Mouse (Mus musculus): ENCODE results near the gene Pts. TPM values are rescaled to one million over a fixed set of nuclear protein-coding genes. Genes with fewer than 3 reads are reported as not detected.

Pts gene
- total and polyA plus RNA-seq, 3 experiments, result 35.4 to 89.4 (median 37.9) TPM

DNA sequence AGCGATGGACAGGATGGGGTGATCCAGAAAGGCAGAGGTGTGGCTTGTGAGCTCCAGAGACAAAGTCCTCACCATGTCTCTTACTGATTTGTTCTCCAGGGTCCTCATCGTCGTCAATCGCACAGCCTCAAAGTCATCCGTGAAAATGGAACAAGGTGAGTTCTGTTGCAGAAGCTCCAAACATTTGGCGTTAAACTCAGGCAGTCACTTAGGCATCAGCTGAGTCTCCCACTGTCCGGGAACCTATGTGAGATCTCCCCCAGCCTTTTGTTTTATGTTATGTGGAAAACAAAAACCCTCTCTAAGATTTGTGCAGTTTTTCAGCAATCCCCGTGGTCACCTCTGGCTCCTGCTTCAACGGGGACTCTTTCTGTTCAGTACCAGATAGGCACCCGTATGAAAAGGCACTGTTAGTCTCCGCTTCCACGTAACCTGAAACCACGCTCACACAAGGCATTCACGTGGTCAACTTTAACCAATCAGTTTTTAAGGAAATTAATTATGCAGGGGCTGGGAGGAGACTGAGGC lies 27.5 kb downstream of the Pts start:
- peak; percentile 55 for DNase-seq (ENCODE audit: extremely low read depth)
- Histone ChIP-seq H3K9ac (ENCODE audit: insufficient read depth, low read depth) (peak overlapping the region; percentile 17; the same call in 1 of the 2 replicates), H3K79me2 (replicated peaks; ENCODE audit: control insufficient read depth, extremely low read depth, insufficient read depth, poor library complexity, severe bottlenecking) (no peaks in the 10 kb centered on the region), H3K27ac (ENCODE audit: insufficient read depth, low read depth) (no peak overlapping the region), H3K36me3 (replicated peaks in 1 of 2; ENCODE audit: control insufficient read depth in 1 of 2, insufficient read depth in 1 of 2, low read length in 1 of 2) (no peaks in the 10 kb centered on the region), H3K9me3 (replicated peaks; ENCODE audit: low read length) (no peaks in the 10 kb centered on the region), H3K4me3 (replicated peaks in 1 of 3; ENCODE audit: low read depth in 2 of 3, low read length in 2 of 3, poor library complexity in 1 of 3) (peak overlapping the region in 2 of 3 experiments; percentile 17 to 54), H3K4me1 (ENCODE audit: control insufficient read depth in 1 of 2, insufficient read depth in 2 of 2) (peaks cover 0 to 15% of the 10 kb centered on the region in 2 experiments; a peak in 2 of 4 replicates), H3K27me3 (replicated peaks) (no peaks in the 10 kb centered on the region), H3K4me2 (ENCODE audit: insufficient read depth, low read depth, poor library complexity, severe bottlenecking) (peak overlapping the region; percentile 76)
- dilution Hi-C loops (cut with MboI; ENCODE audit: extremely low pct_ligation_motif_present, extremely low pct_unique_long_range_greater_than_20kb, low sequenced_read_pairs) (no loop called here), in situ Hi-C loops (cut with MboI; ENCODE audit: low pct_ligation_motif_present, low pct_unique_long_range_greater_than_20kb, low sequenced_read_pairs) (no loop called here)
- TF ChIP-seq MEF2A (IDR thresholded peaks at IDR 0.05; ENCODE audit: borderline replicate concordance, low read depth, low read length), result no peak
- TF ChIP-seq ZMIZ1 (IDR thresholded peaks at IDR 0.05; ENCODE audit: low read depth, low read length), result peak; percentile 44; the same call in 1 of the 2 replicates
- TF ChIP-seq USF1 (IDR thresholded peaks at IDR 0.05; ENCODE audit: low read depth, low read length), result peak; percentile 90
- TF ChIP-seq CHD1 (IDR thresholded peaks at IDR 0.05; ENCODE audit: low read depth, low read length), result no peak
- TF ChIP-seq POLR2AphosphoS2 (IDR thresholded peaks at IDR 0.05; ENCODE audit: low read depth, low read length), result no peak
- peak; percentile 55; the same call in 1 of the 2 replicates for TF ChIP-seq SIN3A (IDR thresholded peaks at IDR 0.05; ENCODE audit: low read length)
- TF ChIP-seq POLR2A (IDR thresholded peaks at IDR 0.05; ENCODE audit: low read depth, low read length), result peak; percentile 68
- TF ChIP-seq USF2 (conservative IDR thresholded peaks at IDR 0.05; ENCODE audit: low read depth, low read length), result peak; percentile 87
- peak; percentile 72; the same call in 1 of the 2 replicates for TF ChIP-seq MAX (IDR thresholded peaks at IDR 0.05; ENCODE audit: low read length)

DNA sequence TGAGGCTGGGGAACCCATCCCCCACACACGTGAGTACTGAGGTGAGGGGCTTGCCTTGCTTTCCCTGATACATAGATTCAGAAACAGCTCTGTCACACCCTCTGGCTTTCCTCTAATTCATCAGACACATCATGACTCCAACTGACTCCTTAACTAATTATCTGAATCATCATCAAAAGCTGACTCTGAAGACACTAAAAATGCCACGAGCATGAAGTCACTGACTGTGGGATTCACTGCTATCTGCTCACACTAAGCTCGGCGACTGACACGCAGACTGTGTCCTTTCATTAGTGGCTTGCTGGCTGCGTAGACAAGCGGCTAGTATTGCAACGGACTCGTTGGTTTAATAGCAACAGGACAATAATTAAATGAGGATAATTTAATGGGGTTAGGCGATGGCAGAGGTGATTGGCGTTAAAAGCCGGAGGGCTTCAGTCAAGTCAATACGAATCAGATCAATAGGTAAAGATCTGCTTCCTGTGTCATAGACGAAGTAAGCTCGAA lies 28.0 kb downstream of the Pts start:
- H3K27me3 ChIP-seq (replicated peaks), result no peaks in the 10 kb centered on the region
- no peaks in the 10 kb centered on the region for H3K79me2 ChIP-seq (replicated peaks; ENCODE audit: control insufficient read depth, extremely low read depth, insufficient read depth, poor library complexity, severe bottlenecking)
- peak overlapping the region; percentile 76 for H3K4me2 ChIP-seq (ENCODE audit: insufficient read depth, low read depth, poor library complexity, severe bottlenecking)
- H3K4me3 ChIP-seq (replicated peaks in 1 of 3; ENCODE audit: low read depth in 2 of 3, low read length in 2 of 3, poor library complexity in 1 of 3), result peak overlapping the region in 2 of 3 experiments; percentile 17 to 54
- H3K9ac ChIP-seq (ENCODE audit: insufficient read depth, low read depth), result peak overlapping the region; percentile 17; the same call in 1 of the 2 replicates
- no peak for DNase-seq (ENCODE audit: extremely low read depth)
- H3K27ac ChIP-seq (ENCODE audit: insufficient read depth, low read depth), result no peak overlapping the region
- dilution Hi-C loops (cut with MboI; ENCODE audit: extremely low pct_ligation_motif_present, extremely low pct_unique_long_range_greater_than_20kb, low sequenced_read_pairs) (no loop called here), in situ Hi-C loops (cut with MboI; ENCODE audit: low pct_ligation_motif_present, low pct_unique_long_range_greater_than_20kb, low sequenced_read_pairs) (no loop called here)
- peak; percentile 79 for TF ChIP-seq BHLHE40 (IDR thresholded peaks at IDR 0.05; ENCODE audit: low read depth, low read length)
- no peak for TF ChIP-seq PAX5 (IDR thresholded peaks at IDR 0.05; ENCODE audit: low read length)
- H3K9me3 ChIP-seq (replicated peaks; ENCODE audit: low read length), result no peaks in the 10 kb centered on the region
- no peaks in the 10 kb centered on the region for H3K36me3 ChIP-seq (replicated peaks in 1 of 2; ENCODE audit: control insufficient read depth in 1 of 2, insufficient read depth in 1 of 2, low read length in 1 of 2)
- peaks cover 0 to 15% of the 10 kb centered on the region in 2 experiments; a peak in 2 of 4 replicates for H3K4me1 ChIP-seq (ENCODE audit: control insufficient read depth in 1 of 2, insufficient read depth in 2 of 2)

DNA sequence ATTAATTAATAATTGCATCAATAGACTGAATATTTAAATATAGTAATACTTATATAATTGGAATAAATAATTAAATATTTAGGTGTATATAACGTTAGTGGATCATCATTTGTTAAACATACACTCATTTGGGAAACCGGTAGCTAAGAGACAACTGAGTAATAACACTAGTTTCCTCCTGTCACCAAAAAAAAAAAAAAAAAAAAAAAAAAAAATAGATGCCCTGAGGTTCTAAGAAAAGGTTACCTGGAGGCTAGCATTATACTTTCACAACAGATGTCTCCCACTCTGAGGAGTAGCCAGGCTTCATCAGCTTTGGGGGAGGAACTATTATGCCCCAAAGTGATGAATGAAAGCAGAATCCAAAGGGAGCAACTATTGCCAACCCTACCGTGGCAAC lies 28.7 kb downstream of the Pts start:
- dilution Hi-C loops (cut with MboI; ENCODE audit: extremely low pct_ligation_motif_present, extremely low pct_unique_long_range_greater_than_20kb, low sequenced_read_pairs) (no loop called here), in situ Hi-C loops (cut with MboI; ENCODE audit: low pct_ligation_motif_present, low pct_unique_long_range_greater_than_20kb, low sequenced_read_pairs) (no loop called here)
- no peaks in the 10 kb centered on the region for H3K79me2 ChIP-seq (replicated peaks; ENCODE audit: control insufficient read depth, extremely low read depth, insufficient read depth, poor library complexity, severe bottlenecking)
- H3K36me3 ChIP-seq (replicated peaks in 1 of 2; ENCODE audit: control insufficient read depth in 1 of 2, insufficient read depth in 1 of 2, low read length in 1 of 2), result no peaks in the 10 kb centered on the region
- no peak overlapping the region for H3K9ac ChIP-seq (ENCODE audit: insufficient read depth, low read depth)
- H3K4me2 ChIP-seq (ENCODE audit: insufficient read depth, low read depth, poor library complexity, severe bottlenecking), result 0 out of 2 replicates have a peak overlapping the region, but pooled peaks have one; percentile 76
- H3K4me3 ChIP-seq (replicated peaks in 1 of 3; ENCODE audit: low read depth in 2 of 3, low read length in 2 of 3, poor library complexity in 1 of 3), result peak overlapping the region in 1 of 3 experiments; percentile 2
- no peaks in the 10 kb centered on the region for H3K27me3 ChIP-seq (replicated peaks)
- no peak overlapping the region for H3K27ac ChIP-seq (ENCODE audit: insufficient read depth, low read depth)
- no peaks in the 10 kb centered on the region for H3K9me3 ChIP-seq (replicated peaks; ENCODE audit: low read length)
- peaks cover 0 to 15% of the 10 kb centered on the region in 2 experiments; a peak in 2 of 4 replicates for H3K4me1 ChIP-seq (ENCODE audit: control insufficient read depth in 1 of 2, insufficient read depth in 2 of 2)
- TF ChIP-seq JUND (conservative IDR thresholded peaks at IDR 0.05; ENCODE audit: low read depth, low read length) (peak; percentile 18; the same call in 1 of the 2 replicates), EP300 (IDR thresholded peaks at IDR 0.05; ENCODE audit: low read length) (0 out of 2 replicates have a peak, but pooled peaks have one; percentile 9), ZNF384 (IDR thresholded peaks at IDR 0.05; ENCODE audit: low read depth, low read length) (peak; percentile 94), IRF4 (IDR thresholded peaks at IDR 0.05; ENCODE audit: low read depth, low read length) (peak; percentile 28; the same call in 1 of the 2 replicates), MEF2A (IDR thresholded peaks at IDR 0.05; ENCODE audit: borderline replicate concordance, low read depth, low read length) (no peak)
- DNase-seq (ENCODE audit: extremely low read depth), result no peak

All from CH12.LX (cell line).